Mouse (Mus musculus): ENCODE data around the gene Akap7. TPM values are rescaled to one million over a fixed set of nuclear protein-coding genes. Genes with fewer than 3 reads are reported as not detected.

Gene Akap7
- polyA plus RNA-seq, 1 experiment = 12.2 TPM

DNA sequence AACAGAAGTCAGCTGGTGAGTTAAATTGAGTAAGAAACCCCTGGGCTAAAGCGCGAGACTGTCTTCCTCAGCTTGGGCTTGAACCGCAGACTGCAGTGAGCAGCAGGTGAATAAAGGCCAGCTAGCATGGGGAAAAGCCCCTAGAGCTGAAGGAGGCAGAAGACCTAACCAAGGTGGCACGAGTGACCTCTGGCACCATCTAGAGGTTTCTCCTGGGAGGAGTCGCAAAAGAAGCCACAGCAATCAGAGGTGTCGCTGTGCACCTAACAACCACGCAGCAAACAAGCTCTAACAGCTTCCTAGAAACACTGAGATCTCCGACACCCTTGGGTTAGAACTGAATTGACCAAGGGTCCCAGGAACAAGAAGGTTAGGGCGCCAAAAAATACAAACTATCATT is 68.5 kb downstream of the Akap7 start:
- 45% methylated on average over 9 of the region's 9 CpGs for whole genome bisulfite sequencing
- Histone ChIP-seq H3K4me3 (replicated peaks; ENCODE audit: extremely low read depth, low read depth, low read length) (no peak overlapping the region), H3K4me1 (ENCODE audit: control insufficient read depth, insufficient read depth, low read length) (no peaks in the 10 kb centered on the region)
- DNase-seq = peak; percentile 20
- TF ChIP-seq POLR2A (IDR thresholded peaks at IDR 0.05; ENCODE audit: borderline replicate concordance, extremely low read depth, low read depth, low read length) (no peak), CTCF (IDR thresholded peaks at IDR 0.05; ENCODE audit: insufficient read depth, low read length) (peak; percentile 70)

DNA sequence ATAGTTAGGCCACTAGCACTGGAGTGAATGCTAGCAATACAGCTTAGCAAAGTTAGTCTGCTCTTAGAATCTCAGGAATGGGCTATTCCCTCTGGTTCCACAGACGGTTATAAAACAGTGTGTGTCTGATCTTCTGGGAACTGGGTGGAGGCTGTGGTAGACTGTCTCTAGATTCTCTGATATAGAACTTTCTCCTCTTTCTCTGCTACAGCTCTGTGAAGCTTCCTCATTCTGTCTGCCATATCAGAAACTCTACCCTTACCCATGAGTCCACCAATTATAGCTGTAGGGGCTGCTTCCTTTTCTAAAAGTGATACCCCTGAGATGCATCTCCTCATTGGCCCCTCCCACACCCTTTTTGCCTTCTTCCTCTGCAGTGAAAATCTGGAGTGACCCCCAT is 73.6 kb downstream of the Akap7 start:
- no peak overlapping the region for H3K4me3 ChIP-seq (replicated peaks; ENCODE audit: extremely low read depth, low read depth, low read length)
- 69% methylated on average over 1 of the region's 1 CpGs for WGBS
- no peak for DNase-seq
- H3K4me1 ChIP-seq (ENCODE audit: control insufficient read depth, insufficient read depth, low read length) = no peaks in the 10 kb centered on the region
- TF ChIP-seq CTCF (IDR thresholded peaks at IDR 0.05; ENCODE audit: insufficient read depth, low read length) (no peak), POLR2A (IDR thresholded peaks at IDR 0.05; ENCODE audit: borderline replicate concordance, extremely low read depth, low read depth, low read length) (no peak)

DNA sequence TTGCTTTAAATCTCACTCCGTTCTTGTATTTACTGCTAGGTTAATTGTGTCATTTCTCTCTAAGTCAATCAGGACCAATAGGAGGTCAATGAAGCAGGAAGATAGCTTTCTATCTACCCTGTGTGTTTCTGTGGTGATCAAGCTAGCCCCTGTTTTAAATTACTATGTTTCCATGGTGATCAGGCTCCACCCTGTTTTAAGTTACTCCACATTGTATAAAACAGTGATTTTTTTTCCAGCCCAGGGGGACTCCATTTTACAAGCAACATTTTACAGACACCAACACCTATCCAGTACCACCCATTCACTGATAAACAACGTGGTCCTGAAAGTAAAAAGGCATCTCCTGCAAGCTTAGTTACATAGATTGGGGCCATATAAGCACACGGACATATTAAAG is 75.0 kb downstream of the Akap7 start:
- no peak for DNase-seq
- Histone ChIP-seq H3K4me1 (ENCODE audit: control insufficient read depth, insufficient read depth, low read length) (no peaks in the 10 kb centered on the region), H3K4me3 (replicated peaks; ENCODE audit: extremely low read depth, low read depth, low read length) (no peak overlapping the region)
- 47% methylated on average over 3 of the region's 3 CpGs for WGBS
- no peak for TF ChIP-seq POLR2A (IDR thresholded peaks at IDR 0.05; ENCODE audit: borderline replicate concordance, extremely low read depth, low read depth, low read length)
- TF ChIP-seq CTCF (IDR thresholded peaks at IDR 0.05; ENCODE audit: insufficient read depth, low read length) = no peak

DNA sequence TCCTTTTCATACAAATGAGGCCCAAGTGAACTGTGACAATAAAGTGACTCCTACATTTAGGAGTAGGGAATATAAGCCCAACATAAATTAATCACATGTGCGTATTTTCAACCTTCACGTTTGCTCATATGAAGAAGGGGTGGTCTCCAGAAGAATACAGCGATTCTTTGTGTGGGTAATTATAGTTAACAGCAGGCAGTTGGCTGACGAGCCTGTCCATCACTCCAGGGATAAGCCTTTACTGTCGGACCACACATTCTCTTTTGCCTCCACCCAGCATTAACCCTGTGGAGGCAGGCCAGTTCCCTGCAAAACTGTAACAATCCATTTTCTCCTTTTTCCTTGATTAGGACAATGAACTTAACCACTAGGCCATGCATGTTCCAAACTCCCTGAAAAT is 76.3 kb downstream of the Akap7 start:
- Histone ChIP-seq H3K4me1 (ENCODE audit: control insufficient read depth, insufficient read depth, low read length) (no peaks in the 10 kb centered on the region), H3K4me3 (replicated peaks; ENCODE audit: extremely low read depth, low read depth, low read length) (no peak overlapping the region)
- WGBS = 72% methylated on average over 5 of the region's 5 CpGs
- DNase-seq = no peak
- TF ChIP-seq CTCF (IDR thresholded peaks at IDR 0.05; ENCODE audit: insufficient read depth, low read length) (no peak), POLR2A (IDR thresholded peaks at IDR 0.05; ENCODE audit: borderline replicate concordance, extremely low read depth, low read depth, low read length) (no peak)

DNA sequence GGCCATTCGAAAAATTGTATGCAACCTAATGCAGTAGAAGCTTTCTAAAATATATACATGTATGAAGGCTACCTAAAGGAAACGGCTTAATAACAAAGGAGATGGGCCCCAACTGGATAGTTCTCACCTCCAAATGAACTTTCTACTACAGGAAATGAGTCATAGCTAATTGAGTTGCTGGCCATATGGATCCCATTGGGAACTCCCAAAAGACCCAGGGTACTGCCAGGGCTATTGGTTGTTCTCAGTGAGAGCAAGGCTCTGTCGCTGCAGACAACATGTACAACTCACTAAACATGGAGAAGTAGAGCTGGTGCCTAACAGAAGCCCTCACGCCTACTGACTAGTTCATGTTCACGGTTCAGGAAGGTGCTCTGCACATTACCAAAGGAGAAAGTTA is 83.3 kb downstream of the Akap7 start:
- no peak overlapping the region for H3K4me3 ChIP-seq (replicated peaks; ENCODE audit: extremely low read depth, low read depth, low read length)
- no peak for TF ChIP-seq POLR2A (IDR thresholded peaks at IDR 0.05; ENCODE audit: borderline replicate concordance, extremely low read depth, low read depth, low read length)
- TF ChIP-seq CTCF (IDR thresholded peaks at IDR 0.05; ENCODE audit: insufficient read depth, low read length) = no peak
- no peaks in the 10 kb centered on the region for H3K4me1 ChIP-seq (ENCODE audit: control insufficient read depth, insufficient read depth, low read length)
- WGBS = 83% methylated on average over 5 of the region's 5 CpGs
- DNase-seq = no peak

DNA sequence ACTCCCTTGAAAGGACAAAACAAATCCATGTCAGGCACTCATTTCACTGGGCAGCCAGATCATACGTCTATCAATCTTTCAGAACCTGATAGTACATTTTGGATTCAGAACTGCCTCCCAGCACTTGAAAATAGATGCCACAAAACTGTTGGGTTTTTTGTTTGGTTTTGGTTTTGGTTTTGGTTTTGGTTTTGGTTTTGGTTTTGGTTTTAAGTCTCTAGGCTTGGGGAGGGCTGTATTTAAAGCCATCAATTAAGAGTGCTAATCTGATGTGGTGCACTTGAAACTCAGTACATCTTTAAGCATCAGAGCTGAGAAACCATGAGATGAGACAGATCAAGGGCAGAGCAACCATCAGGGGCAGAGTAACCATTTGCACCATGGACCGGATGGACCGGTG is 86.9 kb downstream of the Akap7 start:
- 97% methylated on average over 3 of the region's 3 CpGs for WGBS
- no peak for DNase-seq
- Histone ChIP-seq H3K4me1 (ENCODE audit: control insufficient read depth, insufficient read depth, low read length) (no peaks in the 10 kb centered on the region), H3K4me3 (replicated peaks; ENCODE audit: extremely low read depth, low read depth, low read length) (no peak overlapping the region)
- TF ChIP-seq POLR2A (IDR thresholded peaks at IDR 0.05; ENCODE audit: borderline replicate concordance, extremely low read depth, low read depth, low read length) = no peak
- TF ChIP-seq CTCF (IDR thresholded peaks at IDR 0.05; ENCODE audit: insufficient read depth, low read length) = no peak

DNA sequence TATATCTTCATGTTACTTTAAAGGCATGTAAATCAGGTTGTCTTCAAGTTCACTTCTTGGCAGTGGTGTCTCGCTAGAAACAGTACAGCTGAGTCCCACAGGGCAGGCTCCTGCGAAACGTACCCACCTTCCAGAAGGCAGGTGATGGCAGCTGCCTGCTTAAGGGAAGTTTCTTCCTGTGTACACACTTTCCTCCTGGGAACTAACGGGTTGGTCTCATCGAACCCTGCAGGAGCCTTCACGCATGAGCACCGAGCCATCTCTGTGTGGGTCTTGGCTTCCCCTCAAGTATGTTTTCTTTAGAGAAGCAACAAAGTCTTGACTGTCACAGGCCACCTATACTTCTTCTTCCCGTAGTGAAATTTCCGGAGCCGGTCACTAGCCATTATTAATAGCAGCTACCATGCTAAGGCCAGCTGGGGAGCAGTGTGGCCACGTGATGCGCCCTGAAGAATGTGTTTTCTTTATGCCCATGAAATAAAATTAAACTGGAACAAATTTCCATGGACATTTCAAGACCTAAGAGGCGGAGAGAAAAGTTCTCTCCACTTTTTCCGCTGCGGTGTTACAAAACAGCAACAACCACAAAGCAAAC is 87.7 kb downstream of the Akap7 start:
- WGBS = 76% methylated on average over 15 of the region's 15 CpGs
- Histone ChIP-seq H3K4me3 (replicated peaks; ENCODE audit: extremely low read depth, low read depth, low read length) (no peak overlapping the region), H3K4me1 (ENCODE audit: control insufficient read depth, insufficient read depth, low read length) (no peaks in the 10 kb centered on the region)
- DNase-seq = no peak
- TF ChIP-seq CTCF (IDR thresholded peaks at IDR 0.05; ENCODE audit: insufficient read depth, low read length) (no peak), POLR2A (IDR thresholded peaks at IDR 0.05; ENCODE audit: borderline replicate concordance, extremely low read depth, low read depth, low read length) (no peak)

DNA sequence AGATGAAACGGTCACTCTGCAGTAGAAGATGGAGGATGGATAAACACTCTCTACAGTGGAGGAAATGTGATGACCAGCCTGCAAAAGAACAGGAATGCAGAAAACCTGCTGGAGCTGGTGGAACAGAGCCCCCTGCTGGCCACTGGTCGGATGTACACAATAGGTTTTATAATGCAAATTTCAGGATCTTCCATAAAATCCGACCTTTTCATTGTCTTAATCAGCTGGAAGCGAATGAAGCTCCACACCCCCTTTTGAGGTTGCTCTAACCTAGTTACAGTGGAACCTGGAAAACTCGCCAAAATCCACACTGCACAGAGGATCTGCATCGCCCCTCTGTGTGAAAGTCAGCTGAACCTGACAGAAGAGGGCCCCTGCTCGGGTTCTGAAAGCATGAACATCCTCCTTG is 88.4 kb downstream of the Akap7 start:
- peak; percentile 61 for DNase-seq
- Histone ChIP-seq H3K4me3 (replicated peaks; ENCODE audit: extremely low read depth, low read depth, low read length) (no peak overlapping the region), H3K4me1 (ENCODE audit: control insufficient read depth, insufficient read depth, low read length) (no peaks in the 10 kb centered on the region)
- WGBS = 35% methylated on average over 7 of the region's 7 CpGs
- TF ChIP-seq POLR2A (IDR thresholded peaks at IDR 0.05; ENCODE audit: borderline replicate concordance, extremely low read depth, low read depth, low read length) (no peak), CTCF (IDR thresholded peaks at IDR 0.05; ENCODE audit: insufficient read depth, low read length) (peak; percentile 84)

DNA sequence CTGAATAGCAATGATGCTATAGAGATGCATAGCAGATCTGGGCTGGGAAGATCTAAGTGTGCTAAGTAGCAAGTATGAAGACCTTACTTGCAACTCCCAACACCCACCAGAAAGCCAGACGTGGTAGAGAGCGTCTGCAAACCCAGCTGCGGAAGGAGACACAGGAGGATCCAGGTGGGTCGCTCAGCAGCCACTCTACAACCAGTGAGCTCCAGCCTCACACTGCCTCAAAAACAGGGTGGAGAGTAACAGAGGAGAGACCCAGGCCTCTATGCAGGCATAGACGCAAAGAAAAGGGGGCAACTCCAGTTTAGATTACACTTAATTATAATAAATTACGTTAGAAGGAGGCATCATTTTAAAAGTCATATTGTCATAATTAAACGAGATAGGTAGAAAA is 88.9 kb downstream of the Akap7 start:
- 64% methylated on average over 7 of the region's 7 CpGs for WGBS
- no peak overlapping the region for H3K4me3 ChIP-seq (replicated peaks; ENCODE audit: extremely low read depth, low read depth, low read length)
- H3K4me1 ChIP-seq (ENCODE audit: control insufficient read depth, insufficient read depth, low read length) = no peaks in the 10 kb centered on the region
- TF ChIP-seq POLR2A (IDR thresholded peaks at IDR 0.05; ENCODE audit: borderline replicate concordance, extremely low read depth, low read depth, low read length) = no peak
- no peak for TF ChIP-seq CTCF (IDR thresholded peaks at IDR 0.05; ENCODE audit: insufficient read depth, low read length)
- no peak for DNase-seq

DNA sequence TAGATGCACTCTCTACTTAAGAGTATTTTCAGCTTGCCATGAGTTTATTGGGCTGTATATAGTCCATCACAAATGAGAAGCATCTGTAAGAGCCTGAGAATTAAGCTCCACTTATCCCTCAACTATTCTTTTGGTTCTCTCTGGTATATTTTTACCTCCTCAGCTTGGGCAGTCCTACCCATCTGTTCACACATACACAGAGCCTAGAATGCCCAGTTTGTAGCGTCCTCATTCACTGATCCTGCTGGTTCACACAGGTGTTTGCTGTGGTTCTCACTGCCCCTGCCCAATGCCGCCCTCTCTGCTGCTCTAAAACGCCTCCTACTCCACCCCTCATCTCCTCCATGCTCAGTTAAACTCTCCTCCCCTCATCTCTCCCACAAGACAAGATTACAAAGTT is 91.7 kb downstream of the Akap7 start:
- H3K4me3 ChIP-seq (replicated peaks; ENCODE audit: extremely low read depth, low read depth, low read length) = no peak overlapping the region
- TF ChIP-seq POLR2A (IDR thresholded peaks at IDR 0.05; ENCODE audit: borderline replicate concordance, extremely low read depth, low read depth, low read length) (no peak), CTCF (IDR thresholded peaks at IDR 0.05; ENCODE audit: insufficient read depth, low read length) (no peak)
- H3K4me1 ChIP-seq (ENCODE audit: control insufficient read depth, insufficient read depth, low read length) = no peaks in the 10 kb centered on the region
- 93% methylated on average over 3 of the region's 3 CpGs for WGBS
- no peak for DNase-seq

Data from lung, adult 2 months (tissue).